Mouse (Mus musculus): Measurements from ENCODE around the gene Tha1. TPM values are rescaled to one million over a fixed set of nuclear protein-coding genes. Genes with fewer than 3 reads are reported as not detected.

Tha1 gene
- polyA plus RNA-seq, 1 experiment from 2014 or later, result 5.2 TPM

DNA sequence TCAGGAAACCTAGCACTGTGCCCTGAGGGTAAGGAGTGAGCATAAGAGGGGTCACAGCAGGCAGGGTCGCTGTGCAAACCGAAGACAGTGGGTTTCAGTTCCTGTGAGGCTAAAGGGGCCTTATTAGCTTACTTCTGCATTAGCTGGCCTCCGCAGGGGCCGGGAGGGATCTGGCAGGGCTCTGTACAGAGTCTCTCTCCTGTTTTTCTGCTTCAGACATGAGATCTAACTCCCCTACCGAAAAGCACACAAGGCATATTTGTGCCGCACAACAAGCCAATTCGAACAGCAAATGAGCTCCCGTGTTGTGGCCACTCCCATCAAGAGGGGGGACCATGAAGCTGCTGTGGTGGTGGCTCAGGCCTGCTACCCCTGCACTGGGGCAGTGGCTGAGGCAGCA is 5.6 kb upstream of the Tha1 start:
- Histone ChIP-seq H3K36me3 (no peaks in the 10 kb centered on the region), H3K27me3 (ENCODE audit: low read depth, poor library complexity, severe bottlenecking) (peaks cover 48% of the 10 kb centered on the region), H3K27ac (replicated peaks) (peak overlapping the region; percentile 68), H3K9me3 (replicated peaks) (no peaks in the 10 kb centered on the region), H3K4me3 (0 out of 2 replicates have a peak overlapping the region, but pooled peaks have one; percentile 16), H3K4me1 (peaks cover 61% of the 10 kb centered on the region)
- DNase-seq (ENCODE audit: low spot score), result no peak
- 41% methylated on average over 8 of the region's 8 CpGs for WGBS

GRCm38 (mm10) chr11:117877917-117878745 is 4.8 kb upstream of the Tha1 start:
- H3K4me3 ChIP-seq, result 0 out of 2 replicates have a peak overlapping the region, but pooled peaks have one; percentile 16
- no peaks in the 10 kb centered on the region for H3K9me3 ChIP-seq (replicated peaks)
- no peak for DNase-seq (ENCODE audit: low spot score)
- H3K27me3 ChIP-seq (ENCODE audit: low read depth, poor library complexity, severe bottlenecking), result peaks cover 45% of the 10 kb centered on the region
- peaks cover 62% of the 10 kb centered on the region for H3K4me1 ChIP-seq
- WGBS, result 46% methylated on average over 13 of the region's 13 CpGs
- H3K27ac ChIP-seq (replicated peaks), result peak overlapping the region; percentile 68
- H3K36me3 ChIP-seq, result no peaks in the 10 kb centered on the region

DNA sequence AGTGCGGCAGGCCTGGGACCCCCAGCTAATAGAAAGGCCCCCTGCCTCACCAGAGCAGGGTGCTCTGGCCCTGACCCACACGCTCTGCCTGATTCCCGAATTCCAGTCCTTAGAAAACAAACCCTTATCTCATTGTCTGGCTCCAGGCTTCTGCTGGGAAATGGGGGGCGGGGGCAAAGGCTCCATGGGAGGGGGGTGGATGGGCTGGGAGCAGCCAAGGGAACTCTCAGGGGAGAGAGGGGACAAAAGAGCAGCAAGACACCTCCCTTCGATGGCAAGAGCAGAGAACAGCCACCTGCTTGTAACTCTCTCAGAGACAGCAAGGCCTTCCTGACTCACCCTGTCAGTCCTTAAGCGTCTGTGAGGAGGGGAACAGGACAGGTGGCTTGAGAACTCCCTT is 2.4 kb upstream of the Tha1 start:
- H3K4me1 ChIP-seq, result peaks cover 65% of the 10 kb centered on the region
- WGBS, result 15% methylated on average over 6 of the region's 6 CpGs
- no peaks in the 10 kb centered on the region for H3K36me3 ChIP-seq
- no peak for DNase-seq (ENCODE audit: low spot score)
- H3K27ac ChIP-seq (replicated peaks), result peak overlapping the region; percentile 53
- H3K4me3 ChIP-seq, result no peak overlapping the region
- peaks cover 45% of the 10 kb centered on the region for H3K27me3 ChIP-seq (ENCODE audit: low read depth, poor library complexity, severe bottlenecking)
- H3K9me3 ChIP-seq (replicated peaks), result no peaks in the 10 kb centered on the region

DNA sequence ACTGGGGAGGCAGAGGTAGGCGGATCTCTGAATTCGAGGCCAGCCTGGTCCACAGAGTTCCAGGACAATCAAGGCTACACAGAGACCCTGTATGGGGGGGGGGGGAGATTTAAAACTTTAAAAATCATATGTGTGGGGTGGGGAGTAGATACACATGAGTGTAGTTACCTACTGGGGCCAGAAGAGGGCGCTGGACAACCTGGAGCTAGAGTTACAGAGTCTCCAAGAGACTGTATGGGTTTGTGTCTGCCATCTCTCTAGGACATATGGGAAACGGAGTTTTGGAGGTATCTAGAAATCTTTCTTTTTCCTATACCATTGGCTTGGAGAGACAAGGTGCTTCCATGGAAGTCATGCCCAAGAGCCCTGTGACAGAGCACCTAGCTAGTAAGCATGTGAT is 1.1 kb upstream of the Tha1 start:
- peaks cover 69% of the 10 kb centered on the region for H3K4me1 ChIP-seq
- H3K27ac ChIP-seq (replicated peaks), result no peak overlapping the region
- no peaks in the 10 kb centered on the region for H3K9me3 ChIP-seq (replicated peaks)
- WGBS, result 54% methylated on average over 4 of the region's 4 CpGs
- H3K4me3 ChIP-seq, result no peak overlapping the region
- peaks cover 41% of the 10 kb centered on the region for H3K27me3 ChIP-seq (ENCODE audit: low read depth, poor library complexity, severe bottlenecking)
- H3K36me3 ChIP-seq, result no peaks in the 10 kb centered on the region
- DNase-seq (ENCODE audit: low spot score), result no peak

GRCm38 (mm10) chr11:117871911-117872584 is 1.2 kb downstream of the Tha1 start:
- H3K4me3 ChIP-seq, result peak overlapping the region; percentile 61
- 0 out of 2 replicates have a peak overlapping the region, but pooled peaks have one; percentile 84 for H3K27ac ChIP-seq (replicated peaks)
- DNase-seq (ENCODE audit: low spot score), result no peak
- WGBS, result 67% methylated on average over 12 of the region's 12 CpGs
- H3K27me3 ChIP-seq (ENCODE audit: low read depth, poor library complexity, severe bottlenecking), result peaks cover 42% of the 10 kb centered on the region
- peaks cover 58% of the 10 kb centered on the region for H3K4me1 ChIP-seq
- no peaks in the 10 kb centered on the region for H3K9me3 ChIP-seq (replicated peaks)
- 0 out of 2 replicates have a peak, but pooled peaks cover 3% of the 10 kb centered on the region for H3K36me3 ChIP-seq

- no peak for DNase-seq (ENCODE audit: low spot score)
- Histone ChIP-seq H3K4me1 (peaks cover 65% of the 10 kb centered on the region), H3K4me3 (no peak overlapping the region), H3K36me3 (0 out of 2 replicates have a peak, but pooled peaks cover 3% of the 10 kb centered on the region), H3K9me3 (replicated peaks) (no peaks in the 10 kb centered on the region), H3K27me3 (ENCODE audit: low read depth, poor library complexity, severe bottlenecking) (peaks cover 42% of the 10 kb centered on the region), H3K27ac (replicated peaks) (no peak overlapping the region)
- WGBS, result 66% methylated on average over 5 of the region's 5 CpGs
Observed at GRCm38 (mm10) chr11:117871376-117871775, 1.9 kb downstream of the Tha1 start.

DNA sequence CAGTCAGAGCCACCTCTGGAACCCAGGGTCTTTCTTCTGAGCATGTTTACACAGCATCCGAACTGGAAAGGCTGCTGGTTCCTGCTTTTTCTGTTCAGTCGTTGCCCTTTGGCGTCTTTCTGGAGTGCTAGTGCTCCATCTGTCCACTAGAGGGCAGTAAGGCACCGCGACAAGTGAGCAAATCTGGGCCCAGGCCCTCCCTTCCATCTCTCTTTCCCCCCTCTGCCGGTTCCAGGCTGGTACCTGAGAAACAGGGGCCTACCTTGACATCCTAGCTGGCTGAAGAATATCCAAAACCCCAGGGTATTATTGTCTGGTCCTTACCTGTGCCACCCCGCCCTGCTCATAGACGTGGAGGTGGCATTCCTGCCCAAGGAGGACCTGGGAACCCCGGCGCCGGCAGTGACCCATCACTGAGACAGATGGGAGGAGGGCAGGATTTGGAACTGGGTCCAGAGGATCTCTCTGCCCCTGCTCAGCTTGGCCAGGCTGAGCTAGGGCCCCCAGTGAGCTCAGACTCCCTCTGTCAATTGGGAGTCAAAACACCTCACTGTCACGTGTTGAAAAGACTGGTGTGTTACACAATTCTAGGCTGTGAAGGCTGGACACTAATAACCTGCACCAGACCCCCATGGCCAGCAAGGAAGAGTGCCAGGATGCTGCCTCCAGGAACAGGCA is 2.5 kb downstream of the Tha1 start:
- Histone ChIP-seq H3K9me3 (replicated peaks) (no peaks in the 10 kb centered on the region), H3K4me1 (peaks cover 67% of the 10 kb centered on the region), H3K27me3 (ENCODE audit: low read depth, poor library complexity, severe bottlenecking) (peaks cover 39% of the 10 kb centered on the region), H3K36me3 (0 out of 2 replicates have a peak, but pooled peaks cover 3% of the 10 kb centered on the region), H3K4me3 (no peak overlapping the region), H3K27ac (replicated peaks) (no peak overlapping the region)
- DNase-seq (ENCODE audit: low spot score), result peak; percentile 76
- 37% methylated on average over 12 of the region's 12 CpGs for WGBS

DNA sequence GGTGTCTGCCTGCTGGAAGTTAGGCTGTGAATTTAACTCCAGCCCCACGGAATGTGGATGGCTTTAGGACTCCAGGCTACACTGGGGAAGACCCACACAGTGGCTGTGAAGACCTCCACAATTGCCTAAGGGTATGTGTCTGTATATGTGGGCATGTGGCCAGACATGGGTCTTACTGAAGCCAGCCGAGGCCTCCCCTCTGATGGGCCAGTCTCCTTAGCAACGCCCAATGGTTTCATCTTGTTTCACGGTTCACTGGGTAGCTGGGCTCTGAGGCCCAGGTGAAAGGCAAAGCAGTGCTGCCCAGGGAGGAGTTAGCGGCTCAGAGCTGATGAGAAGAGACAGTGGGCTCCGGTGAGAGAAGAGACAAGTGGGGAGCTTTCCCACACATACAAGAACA is 7.3 kb downstream of the Tha1 start:
- H3K36me3 ChIP-seq, result 0 out of 2 replicates have a peak, but pooled peaks cover 3% of the 10 kb centered on the region
- 16% methylated on average over 6 of the region's 6 CpGs for WGBS
- H3K27me3 ChIP-seq (ENCODE audit: low read depth, poor library complexity, severe bottlenecking), result peaks cover 66% of the 10 kb centered on the region
- H3K4me1 ChIP-seq, result peaks cover 68% of the 10 kb centered on the region
- DNase-seq (ENCODE audit: low spot score), result peak; percentile 70
- peak overlapping the region; percentile 27 for H3K4me3 ChIP-seq
- no peaks in the 10 kb centered on the region for H3K9me3 ChIP-seq (replicated peaks)
- H3K27ac ChIP-seq (replicated peaks), result peak overlapping the region; percentile 82

DNA sequence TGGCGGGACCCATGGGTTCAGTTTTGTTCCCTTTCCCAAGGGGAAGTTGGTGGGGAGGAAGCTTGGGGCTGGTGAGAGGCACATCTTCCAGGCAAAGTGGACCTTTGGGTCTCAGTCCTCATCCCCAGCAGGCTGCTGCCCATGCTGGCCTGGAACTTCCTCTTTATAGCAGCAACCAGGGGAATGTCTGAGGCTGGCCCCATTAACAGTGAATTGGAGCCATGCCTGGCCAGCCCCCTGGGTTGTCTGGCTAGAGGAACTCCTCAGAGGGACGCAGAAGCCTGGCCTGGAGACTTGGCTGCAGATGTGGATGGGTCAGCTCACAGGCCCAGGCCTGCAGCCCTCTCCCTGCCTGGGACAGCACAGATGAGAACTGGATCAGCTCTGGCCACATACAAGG is 8.5 kb downstream of the Tha1 start:
- Histone ChIP-seq H3K9me3 (replicated peaks) (no peaks in the 10 kb centered on the region), H3K4me3 (no peak overlapping the region), H3K36me3 (0 out of 2 replicates have a peak, but pooled peaks cover 3% of the 10 kb centered on the region), H3K4me1 (peaks cover 71% of the 10 kb centered on the region), H3K27ac (replicated peaks) (peak overlapping the region; percentile 82; the same call in 1 of the 2 replicates), H3K27me3 (ENCODE audit: low read depth, poor library complexity, severe bottlenecking) (peaks cover 76% of the 10 kb centered on the region)
- WGBS, result 72% methylated on average over 2 of the region's 2 CpGs
- no peak for DNase-seq (ENCODE audit: low spot score)

GRCm38 (mm10) chr11:117863174-117863856 is 10.0 kb downstream of the Tha1 start:
- Histone ChIP-seq H3K4me3 (no peak overlapping the region), H3K27me3 (ENCODE audit: low read depth, poor library complexity, severe bottlenecking) (peaks cover 77% of the 10 kb centered on the region), H3K9me3 (replicated peaks) (no peaks in the 10 kb centered on the region), H3K27ac (replicated peaks) (peak overlapping the region; percentile 58; the same call in 1 of the 2 replicates), H3K4me1 (peaks cover 81% of the 10 kb centered on the region), H3K36me3 (peaks cover 4% of the 10 kb centered on the region; the same call in 1 of the 2 replicates)
- WGBS, result 21% methylated on average over 11 of the region's 11 CpGs
- DNase-seq (ENCODE audit: low spot score), result no peak

GRCm38 (mm10) chr11:117860601-117861000 is 12.7 kb downstream of the Tha1 start, which contains the start of gene Tmem235:
Gene Tmem235, plus strand, starts transcription at chr11:117860752.
- whole genome bisulfite sequencing, result 5% methylated on average over 23 of the region's 23 CpGs
- no peak for DNase-seq (ENCODE audit: low spot score)
- no peaks in the 10 kb centered on the region; the same call in 1 of the 2 replicates for H3K9me3 ChIP-seq (replicated peaks)
- peak within 1 kb of the TSS; percentile 17; the same call in 1 of the 2 replicates for H3K27ac ChIP-seq (replicated peaks)
- H3K36me3 ChIP-seq, result peaks cover 31% of the 10 kb centered on the region
- H3K4me3 ChIP-seq, result peak within 1 kb of the TSS; percentile 33
- H3K4me1 ChIP-seq, result peaks cover 58% of the 10 kb centered on the region
- peaks cover 73% of the 10 kb centered on the region for H3K27me3 ChIP-seq (ENCODE audit: low read depth, poor library complexity, severe bottlenecking)

DNA sequence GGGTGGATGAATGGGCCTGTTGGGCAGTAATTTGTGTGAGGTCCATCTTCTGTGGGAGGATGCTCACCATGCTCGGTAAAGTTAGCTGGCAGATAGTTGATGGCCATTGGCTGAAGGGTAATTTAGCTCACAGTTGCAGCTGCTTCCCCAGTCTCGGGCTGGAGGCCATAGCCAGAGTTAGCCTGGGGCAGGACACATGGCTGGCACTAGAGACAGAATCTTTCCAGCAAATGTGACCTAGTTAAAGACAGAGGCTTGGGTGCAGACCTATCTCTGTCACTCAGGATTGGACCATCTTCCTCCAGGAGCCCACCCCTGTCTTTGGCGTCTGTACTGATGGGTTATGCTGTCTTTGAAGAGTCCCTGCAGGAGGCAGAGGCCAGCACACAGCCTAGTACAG is 14.9 kb downstream of the Tha1 start:
- no peak for DNase-seq (ENCODE audit: low spot score)
- no peaks in the 10 kb centered on the region; the same call in 1 of the 2 replicates for H3K9me3 ChIP-seq (replicated peaks)
- H3K27me3 ChIP-seq (ENCODE audit: low read depth, poor library complexity, severe bottlenecking), result peaks cover 51% of the 10 kb centered on the region
- 67% methylated on average over 3 of the region's 3 CpGs for WGBS
- H3K27ac ChIP-seq (replicated peaks), result no peak overlapping the region
- H3K4me3 ChIP-seq, result no peak overlapping the region
- H3K4me1 ChIP-seq, result peaks cover 36% of the 10 kb centered on the region
- H3K36me3 ChIP-seq, result peaks cover 53% of the 10 kb centered on the region

Data from midbrain, embryonic 10.5 days (tissue).